Mouse (Mus musculus) MEL (cell line): ENCODE results near the gene Arsb. TPM values are rescaled to one million over a fixed set of nuclear protein-coding genes. Genes with fewer than 3 reads are reported as not detected.

Experiments used
- DNase-seq: peaks from one replicate; pipeline ENCODE4 v3.0.0; 2011; ENCODE audit warnings: low read depth, low spot score
- H3K27ac ChIP-seq: 2 replicates; pipeline ENCODE4 v1.5.1; 2012; ENCODE audit warnings: low read depth, mild to moderate bottlenecking, control low read depth, low read length, moderate library complexity; ENCODE audit not compliant: control insufficient read depth
- H3K27me3 ChIP-seq, 2 experiments: fragments of 150-350 bp in 1 of 2; sonication (generic) in 1 of 2; 2 replicates each; pipeline ENCODE4 v1.6.1; 2012; ENCODE audit warnings: low read length in 2 of 2, mild to moderate bottlenecking in 2 of 2, improper control_type of control experiment in 1 of 2, moderate library complexity in 1 of 2; ENCODE audit not compliant: insufficient read depth in 2 of 2, control insufficient read depth in 1 of 2
- H3K36me3 ChIP-seq, 2 experiments: 2 replicates each; pipeline ENCODE4 v1.6.1; 2012 to 2014; ENCODE audit warnings: low read length in 2 of 2, improper control_type of control experiment in 1 of 2, inconsistent platforms in 1 of 2, mild to moderate bottlenecking in 1 of 2; ENCODE audit not compliant: insufficient read depth in 2 of 2, control insufficient read depth in 1 of 2
- H3K4me1 ChIP-seq, 2 experiments: fragments of 150-350 bp in 1 of 2; sonication (generic) in 1 of 2; 2 replicates each; pipeline ENCODE4 v1.6.1; 2012; ENCODE audit warnings: low read length in 2 of 2, improper control_type of control experiment in 1 of 2, mild to moderate bottlenecking in 1 of 2; ENCODE audit not compliant: insufficient read depth in 2 of 2, control insufficient read depth in 1 of 2
- H3K4me3 ChIP-seq, 2 experiments: fragments of 150-350 bp in 1 of 2; sonication (generic) in 1 of 2; 2 replicates each; pipeline ENCODE4 v1.5.1; 2012; ENCODE audit warnings: low read depth in 2 of 2, low read length in 2 of 2, mild to moderate bottlenecking in 2 of 2, moderate library complexity in 2 of 2, control low read depth in 1 of 2, improper control_type of control experiment in 1 of 2; ENCODE audit not compliant: control insufficient read depth in 1 of 2, insufficient read depth in 1 of 2
- H3K79me2 ChIP-seq: 2 replicates; pipeline ENCODE4 v1.6.1; 2012; ENCODE audit warnings: mild to moderate bottlenecking, low read length, moderate library complexity; ENCODE audit not compliant: control insufficient read depth, poor library complexity, insufficient read depth
- H3K9ac ChIP-seq: 2 replicates; pipeline ENCODE4 v1.6.1; 2012; ENCODE audit warnings: low read depth, mild to moderate bottlenecking, control low read depth, low read length, moderate library complexity; ENCODE audit not compliant: control insufficient read depth, poor library complexity, severe bottlenecking
- H3K9me3 ChIP-seq: fragments of 150-350 bp; sonication (generic); replicated peaks from 2 replicates; pipeline ENCODE4 v1.6.1; 2012; ENCODE audit warnings: mild to moderate bottlenecking, low read length, improper control_type of control experiment, moderate library complexity; ENCODE audit not compliant: insufficient read depth
- BHLHE40 ChIP-seq: IDR thresholded peaks from 2 replicates; pipeline ENCODE4 v1.6.1; 2012; ENCODE audit warnings: low read depth, mild to moderate bottlenecking, inconsistent platforms, low read length, improper control_type of control experiment, borderline replicate concordance
- CHD1 ChIP-seq: IDR thresholded peaks from 2 replicates; pipeline ENCODE4 v1.6.1; 2012; ENCODE audit warnings: low read depth, mild to moderate bottlenecking, inconsistent platforms, low read length, improper control_type of control experiment
- CTCF ChIP-seq, 3 experiments: IDR thresholded peaks in 2 of 3; conservative IDR thresholded peaks in 1 of 3; 2 replicates each; pipeline ENCODE4 v1.5.1; 2011 to 2012; ENCODE audit warnings: low read length in 3 of 3, low read depth in 2 of 3, mild to moderate bottlenecking in 2 of 3, improper control_type of control experiment in 1 of 3, inconsistent platforms in 1 of 3, mixed read lengths in 1 of 3, moderate library complexity in 1 of 3; ENCODE audit not compliant: control insufficient read depth in 1 of 3, insufficient read depth in 1 of 3, poor library complexity in 1 of 3, severe bottlenecking in 1 of 3
- ELF1 ChIP-seq: IDR thresholded peaks from 2 replicates; pipeline ENCODE4 v1.6.1; 2014; ENCODE audit warnings: low read depth, mild to moderate bottlenecking, inconsistent platforms, low read length, improper control_type of control experiment, moderate library complexity
- EP300 ChIP-seq, 2 experiments: IDR thresholded peaks; 2 replicates each; pipeline ENCODE4 v1.6.1; 2011; ENCODE audit warnings: improper control_type of control experiment in 2 of 2, low read length in 2 of 2, low read depth in 1 of 2, mild to moderate bottlenecking in 1 of 2
- HCFC1 ChIP-seq: IDR thresholded peaks from 2 replicates; pipeline ENCODE4 v1.6.1; 2012; ENCODE audit warnings: low read depth, mild to moderate bottlenecking, inconsistent platforms, low read length, improper control_type of control experiment, moderate library complexity
- JUND ChIP-seq: IDR thresholded peaks from 2 replicates; pipeline ENCODE4 v1.6.1; 2011; ENCODE audit warnings: low read depth, mild to moderate bottlenecking, improper control_type of control experiment, low read length
- KAT2A ChIP-seq: conservative IDR thresholded peaks from 2 replicates; pipeline ENCODE4 v1.6.1; 2012; ENCODE audit warnings: low read depth, low read length, improper control_type of control experiment, inconsistent platforms
- MAFK ChIP-seq: IDR thresholded peaks from 2 replicates; pipeline ENCODE4 v1.6.1; 2011; ENCODE audit warnings: low read depth, mild to moderate bottlenecking, low read length, improper control_type of control experiment, borderline replicate concordance
- MAX ChIP-seq: IDR thresholded peaks from 2 replicates; pipeline ENCODE4 v1.6.1; 2011; ENCODE audit warnings: low read length, improper control_type of control experiment
- MXI1 ChIP-seq: IDR thresholded peaks from 2 replicates; pipeline ENCODE4 v1.6.1; 2011; ENCODE audit warnings: mild to moderate bottlenecking, low read depth, low read length, improper control_type of control experiment
- MYB ChIP-seq: IDR thresholded peaks from 2 replicates; pipeline ENCODE4 v1.6.1; 2011; ENCODE audit warnings: mild to moderate bottlenecking, low read depth, low read length, improper control_type of control experiment
- MYC ChIP-seq: IDR thresholded peaks from 2 replicates; pipeline ENCODE4 v1.6.1; 2011; ENCODE audit warnings: low read depth, mild to moderate bottlenecking, low read length, improper control_type of control experiment, moderate library complexity
- NRF1 ChIP-seq: IDR thresholded peaks from 2 replicates; pipeline ENCODE4 v1.6.1; 2014; ENCODE audit warnings: low read depth, mild to moderate bottlenecking, inconsistent platforms, low read length, improper control_type of control experiment, moderate library complexity; ENCODE audit not compliant: poor library complexity, insufficient read depth, severe bottlenecking
- POLR2A ChIP-seq, 2 experiments: IDR thresholded peaks; 2 replicates each; pipeline ENCODE4 v1.6.1; 2011 to 2012; ENCODE audit warnings: low read length in 2 of 2, mild to moderate bottlenecking in 2 of 2, control low read depth in 1 of 2, improper control_type of control experiment in 1 of 2, low read depth in 1 of 2, moderate library complexity in 1 of 2; ENCODE audit not compliant: control insufficient read depth in 1 of 2, insufficient read depth in 1 of 2, poor library complexity in 1 of 2
- POLR2AphosphoS2 ChIP-seq: IDR thresholded peaks from 2 replicates; pipeline ENCODE4 v1.6.1; 2011; ENCODE audit warnings: low read length, improper control_type of control experiment
- RAD21 ChIP-seq: IDR thresholded peaks from 2 replicates; pipeline ENCODE4 v1.6.1; 2011; ENCODE audit warnings: mild to moderate bottlenecking, low read depth, low read length, improper control_type of control experiment
- RCOR1 ChIP-seq: IDR thresholded peaks from 2 replicates; pipeline ENCODE4 v1.6.1; 2012; ENCODE audit warnings: low read depth, mild to moderate bottlenecking, inconsistent platforms, low read length, improper control_type of control experiment
- SMC3 ChIP-seq: IDR thresholded peaks from 2 replicates; pipeline ENCODE4 v1.6.1; 2011; ENCODE audit warnings: low read depth, low read length, improper control_type of control experiment
- TAL1 ChIP-seq: IDR thresholded peaks from 2 replicates; pipeline ENCODE4 v1.6.1; 2012; ENCODE audit warnings: mild to moderate bottlenecking, inconsistent platforms, low read length, moderate library complexity, mixed read lengths
- TCF12 ChIP-seq: IDR thresholded peaks from 2 replicates; pipeline ENCODE4 v1.6.1; 2014; ENCODE audit warnings: low read depth, mild to moderate bottlenecking, inconsistent platforms, low read length, improper control_type of control experiment, moderate library complexity
- UBTF ChIP-seq: IDR thresholded peaks from 2 replicates; pipeline ENCODE4 v1.6.1; 2012; ENCODE audit warnings: low read depth, mild to moderate bottlenecking, inconsistent platforms, low read length, improper control_type of control experiment, moderate library complexity, borderline replicate concordance; ENCODE audit not compliant: insufficient read depth
- USF1 ChIP-seq: IDR thresholded peaks from 2 replicates; pipeline ENCODE4 v1.6.1; 2014; ENCODE audit warnings: low read depth, mild to moderate bottlenecking, inconsistent platforms, low read length, improper control_type of control experiment, moderate library complexity
- ZC3H11A ChIP-seq: IDR thresholded peaks from 2 replicates; pipeline ENCODE4 v1.6.1; 2012; ENCODE audit warnings: low read depth, mild to moderate bottlenecking, inconsistent platforms, low read length, improper control_type of control experiment
- ZKSCAN1 ChIP-seq: IDR thresholded peaks from 2 replicates; pipeline ENCODE4 v1.6.1; 2012; ENCODE audit warnings: low read depth, mild to moderate bottlenecking, inconsistent platforms, low read length, improper control_type of control experiment, moderate library complexity
- ZNF384 ChIP-seq: IDR thresholded peaks from 2 replicates; pipeline ENCODE4 v1.6.1; 2012; ENCODE audit warnings: low read depth, mild to moderate bottlenecking, inconsistent platforms, low read length, improper control_type of control experiment
- polyA plus RNA-seq, 2 experiments: library from polyadenylated mRNA; stranded (reverse) in 1 of 2; unstranded in 1 of 2; fragments of >175 nt in 1 of 2; fragments of >200 nt in 1 of 2; gene quantifications; 2 replicates each; pipeline versions ENCODE4 v1.2.1 to v1.2.4; 2012; ENCODE audit warnings: low replicate concordance in 2 of 2, low read depth in 1 of 2; ENCODE audit not compliant: insufficient read length in 2 of 2, insufficient read depth in 1 of 2, missing spikeins in 1 of 2
- total RNA-seq: library from RNA; depleted of rRNA; stranded (reverse); fragments of 300-350 nt; gene quantifications from 2 replicates; pipeline ENCODE4 v1.2.3, GENCODE M21; 2012

The Arsb gene
- total and polyA plus RNA-seq, 3 experiments: 0.04 to 0.07 TPM; not detected in 1

DNA sequence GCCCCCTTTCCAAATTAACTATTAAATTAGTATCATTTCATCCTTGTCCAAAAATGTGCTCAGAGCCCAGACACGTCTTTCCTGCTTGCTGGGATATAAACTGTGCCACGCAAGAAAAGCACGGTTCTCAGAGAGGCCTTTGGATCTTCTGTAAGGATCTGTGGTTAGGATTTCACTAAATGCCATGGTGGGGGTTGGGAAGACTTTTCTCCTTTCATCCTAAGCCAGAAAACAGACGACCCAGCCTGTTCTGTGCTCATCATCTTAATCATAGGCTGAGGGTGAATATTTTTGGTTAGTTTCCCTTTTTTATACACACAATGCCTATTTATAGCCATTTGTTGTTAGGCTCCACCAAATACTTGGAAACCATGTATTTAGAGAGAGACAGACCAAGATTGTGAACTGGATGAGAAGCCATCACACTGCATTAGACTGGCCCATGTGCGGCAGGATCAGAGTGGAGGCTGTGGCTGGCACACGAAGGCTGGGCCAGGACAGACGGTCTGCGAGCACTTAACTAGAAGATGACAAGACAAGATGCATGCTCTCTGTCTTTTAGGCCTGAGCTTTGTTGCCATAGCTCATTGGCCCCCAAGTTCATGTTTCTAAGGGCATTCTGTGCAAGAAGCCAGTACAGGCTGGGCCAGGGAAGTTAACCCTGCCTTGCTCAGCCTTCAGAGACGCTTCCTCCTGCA, 153.5 kb downstream of the Arsb start:
- no peak for DNase-seq
- H3K36me3 ChIP-seq: no peaks in the 10 kb centered on the region
- no peaks in the 10 kb centered on the region for H3K9me3 ChIP-seq
- no peaks in the 10 kb centered on the region for H3K4me1 ChIP-seq
- H3K27me3 ChIP-seq: no peaks in the 10 kb centered on the region
- H3K4me3 ChIP-seq: no peak overlapping the region
- no peak overlapping the region for H3K27ac ChIP-seq
- no peaks in the 10 kb centered on the region for H3K79me2 ChIP-seq
- H3K9ac ChIP-seq: no peak overlapping the region
- TF ChIP-seq USF1: no peak
- TF ChIP-seq MYB: no peak
- no peak for TF ChIP-seq POLR2A (IDR thresholded peaks at IDR 0.05; ENCODE audit: control insufficient read depth in 1 of 2, insufficient read depth in 1 of 2, low read depth in 1 of 2, low read length in 2 of 2, poor library complexity in 1 of 2)
- TF ChIP-seq ZKSCAN1: no peak
- no peak for TF ChIP-seq UBTF
- no peak for TF ChIP-seq ELF1
- TF ChIP-seq CTCF (IDR thresholded peaks at IDR 0.05 in 2 of 3, conservative IDR thresholded peaks at IDR 0.05 in 1 of 3; ENCODE audit: control insufficient read depth in 1 of 3, insufficient read depth in 1 of 3, low read depth in 2 of 3, low read length in 3 of 3, poor library complexity in 1 of 3, severe bottlenecking in 1 of 3): no peak
- TF ChIP-seq RAD21: no peak
- TF ChIP-seq TCF12: no peak
- no peak for TF ChIP-seq JUND
- TF ChIP-seq MYC: no peak
- TF ChIP-seq MXI1: no peak
- TF ChIP-seq BHLHE40: no peak
- TF ChIP-seq SMC3: no peak
- TF ChIP-seq KAT2A: no peak
- TF ChIP-seq MAX: no peak
- TF ChIP-seq RCOR1: no peak

DNA sequence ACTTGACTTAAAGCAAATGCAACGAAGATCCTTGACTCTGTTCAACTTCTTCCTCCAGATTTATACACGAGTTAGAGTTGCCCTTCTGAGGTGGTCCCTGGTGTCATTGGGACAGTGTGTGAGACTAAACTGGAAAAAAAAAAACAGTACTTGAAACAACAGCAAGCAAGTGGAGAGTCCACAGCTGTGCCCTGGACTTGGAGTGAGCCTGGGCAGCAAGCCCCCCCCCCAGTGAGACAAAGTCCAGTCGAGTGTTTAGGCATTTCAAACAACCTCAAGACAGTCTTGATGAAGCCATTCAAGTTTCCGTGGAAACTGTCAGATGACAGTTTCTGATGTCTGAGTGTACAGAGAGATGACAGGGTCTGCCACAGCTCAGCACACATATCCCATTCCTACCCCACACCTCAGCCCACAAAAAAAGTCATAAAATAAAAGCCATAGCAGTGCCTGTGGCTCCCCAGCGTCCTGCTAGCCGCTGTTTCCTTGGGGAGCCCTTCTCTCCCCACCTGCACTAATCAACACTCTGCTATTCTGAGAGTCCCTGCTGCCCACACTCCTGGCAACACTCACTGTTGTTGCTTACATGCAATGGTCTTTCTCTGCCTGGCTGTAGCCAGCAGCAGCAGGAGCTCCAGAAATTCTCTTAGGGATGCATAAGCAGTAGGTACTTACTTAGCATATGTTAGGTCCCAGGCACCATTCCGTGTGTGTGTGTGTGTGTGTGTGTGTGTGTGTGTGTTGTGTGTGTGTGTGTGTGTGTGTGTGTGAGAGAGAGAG, 159.3 kb downstream of the Arsb start:
- no peak overlapping the region for H3K4me3 ChIP-seq
- H3K27ac ChIP-seq: no peak overlapping the region
- no peaks in the 10 kb centered on the region for H3K4me1 ChIP-seq
- TF ChIP-seq POLR2A (IDR thresholded peaks at IDR 0.05; ENCODE audit: control insufficient read depth in 1 of 2, insufficient read depth in 1 of 2, low read depth in 1 of 2, low read length in 2 of 2, poor library complexity in 1 of 2) (no peak), HCFC1 (no peak), MAFK (no peak), ZNF384 (no peak), TAL1 (no peak), ELF1 (no peak), EP300 (IDR thresholded peaks at IDR 0.05; ENCODE audit: low read depth in 1 of 2, low read length in 2 of 2) (no peak), RCOR1 (no peak), POLR2AphosphoS2 (no peak), NRF1 (no peak), ZC3H11A (no peak), USF1 (no peak), CHD1 (no peak)
- TF ChIP-seq, all 39 proteins: peak for 0
- DNase-seq: no peak
- Histone ChIP-seq H3K36me3 (no peaks in the 10 kb centered on the region), H3K27me3 (no peaks in the 10 kb centered on the region), H3K9me3 (no peaks in the 10 kb centered on the region), H3K9ac (no peak overlapping the region), H3K79me2 (no peaks in the 10 kb centered on the region)
